Mouse (Mus musculus) testis, adult 2 months (tissue): ENCODE data around the gene Asic1. TPM values are rescaled to one million over a fixed set of nuclear protein-coding genes. Genes with fewer than 3 reads are reported as not detected.

ENCODE experiments used
- H3K27ac ChIP-seq: fragments of 200-500 bp; 2 replicates; pipeline ENCODE4 v1.5.1; 2012; ENCODE audit warnings: low read depth, low read length; ENCODE audit not compliant: control insufficient read depth, insufficient read depth
- H3K27me3 ChIP-seq: fragments of 200-500 bp; 2 replicates; pipeline ENCODE4 v1.6.1; 2012; ENCODE audit warnings: mild to moderate bottlenecking, low read length, moderate library complexity; ENCODE audit not compliant: control insufficient read depth, insufficient read depth
- H3K36me3 ChIP-seq: fragments of 200-500 bp; 2 replicates; pipeline ENCODE4 v1.6.1; 2012; ENCODE audit warnings: mild to moderate bottlenecking, low read length; ENCODE audit not compliant: control insufficient read depth, insufficient read depth
- H3K4me1 ChIP-seq: fragments of 200-500 bp; 2 replicates; pipeline ENCODE4 v1.6.1; 2012; ENCODE audit warnings: low read length; ENCODE audit not compliant: control insufficient read depth, insufficient read depth
- H3K4me3 ChIP-seq: fragments of 200-500 bp; 2 replicates; pipeline ENCODE4 v1.5.1; 2012; ENCODE audit warnings: low read depth, mild to moderate bottlenecking, low read length, moderate library complexity, mixed read lengths; ENCODE audit not compliant: control insufficient read depth
- CTCF ChIP-seq: fragments of 200-500 bp; IDR thresholded peaks from 2 replicates; pipeline ENCODE4 v1.5.1; 2012; ENCODE audit warnings: low read depth, mild to moderate bottlenecking, inconsistent platforms, low read length, moderate library complexity; ENCODE audit not compliant: control insufficient read depth, insufficient read depth, insufficient replicate concordance
- POLR2A ChIP-seq: fragments of 200-500 bp; IDR thresholded peaks from 2 replicates; pipeline ENCODE4 v1.6.1; 2012; ENCODE audit warnings: low read depth, mild to moderate bottlenecking, inconsistent platforms, low read length, moderate library complexity; ENCODE audit not compliant: control insufficient read depth
- polyA plus RNA-seq: library from polyadenylated mRNA; depleted of rRNA; stranded (reverse); fragments of >200 nt; gene quantifications from 2 replicates; pipeline ENCODE4 v1.2.3, GENCODE M21; 2012

Asic1 gene
- polyA plus RNA-seq, 1 experiment: 0.16 TPM

GRCm38 (mm10) chr15:99651984-99652872, 17.9 kb upstream of the Asic1 start:
- Histone ChIP-seq H3K27ac (no peak overlapping the region), H3K4me3 (no peak overlapping the region), H3K36me3 (no peaks in the 10 kb centered on the region), H3K27me3 (no peaks in the 10 kb centered on the region), H3K4me1 (peaks cover 2% of the 10 kb centered on the region)
- TF ChIP-seq CTCF: no peak
- no peak for TF ChIP-seq POLR2A

- TF ChIP-seq CTCF (no peak), POLR2A (no peak)
- Histone ChIP-seq H3K4me1 (peaks cover 2% of the 10 kb centered on the region), H3K27ac (no peak overlapping the region), H3K36me3 (no peaks in the 10 kb centered on the region), H3K4me3 (no peak overlapping the region), H3K27me3 (no peaks in the 10 kb centered on the region)
Measured at GRCm38 (mm10) chr15:99653291-99653690, 16.9 kb upstream of the Asic1 start.

GRCm38 (mm10) chr15:99653876-99654275, 16.3 kb upstream of the Asic1 start:
- no peaks in the 10 kb centered on the region for H3K36me3 ChIP-seq
- no peak for TF ChIP-seq POLR2A
- TF ChIP-seq CTCF: no peak
- no peaks in the 10 kb centered on the region for H3K27me3 ChIP-seq
- peaks cover 2% of the 10 kb centered on the region for H3K4me1 ChIP-seq
- H3K4me3 ChIP-seq: no peak overlapping the region
- H3K27ac ChIP-seq: no peak overlapping the region

- Histone ChIP-seq H3K27ac (no peak overlapping the region), H3K4me1 (peaks cover 2% of the 10 kb centered on the region), H3K27me3 (no peaks in the 10 kb centered on the region), H3K36me3 (no peaks in the 10 kb centered on the region), H3K4me3 (no peak overlapping the region)
- TF ChIP-seq CTCF (no peak), POLR2A (no peak)
Measured at GRCm38 (mm10) chr15:99655956-99656355, 14.2 kb upstream of the Asic1 start.

GRCm38 (mm10) chr15:99658437-99658836, 11.7 kb upstream of the Asic1 start:
- Histone ChIP-seq H3K36me3 (no peaks in the 10 kb centered on the region), H3K4me3 (no peak overlapping the region), H3K27me3 (no peaks in the 10 kb centered on the region), H3K4me1 (no peaks in the 10 kb centered on the region; the same call in 1 of the 2 replicates), H3K27ac (no peak overlapping the region)
- TF ChIP-seq CTCF (no peak), POLR2A (no peak)

GRCm38 (mm10) chr15:99661121-99661830, 8.9 kb upstream of the Asic1 start:
- no peaks in the 10 kb centered on the region for H3K36me3 ChIP-seq
- H3K27ac ChIP-seq: no peak overlapping the region
- no peak overlapping the region for H3K4me3 ChIP-seq
- no peaks in the 10 kb centered on the region for H3K27me3 ChIP-seq
- H3K4me1 ChIP-seq: peaks cover 12% of the 10 kb centered on the region
- TF ChIP-seq CTCF: no peak
- no peak for TF ChIP-seq POLR2A

- Histone ChIP-seq H3K4me1 (peaks cover 12% of the 10 kb centered on the region), H3K27ac (no peak overlapping the region), H3K4me3 (no peak overlapping the region), H3K36me3 (no peaks in the 10 kb centered on the region), H3K27me3 (no peaks in the 10 kb centered on the region)
- TF ChIP-seq POLR2A (no peak), CTCF (no peak)
Measured at GRCm38 (mm10) chr15:99662371-99662770, 7.8 kb upstream of the Asic1 start.
